Mouse (Mus musculus): Measurements from ENCODE around the gene Lrrc26. TPM values are rescaled to one million over a fixed set of nuclear protein-coding genes. Genes with fewer than 3 reads are reported as not detected.
"Not testable (repeated sequence)": the region's sequence is repeated elsewhere in the genome, so short reads cannot be mapped to it uniquely, and the experiment has no call there.

Lrrc26 gene
- polyA plus RNA-seq (2015; fragmentation: Nextera tagmentation; extraction: Ambion mirVana) = 0.14 TPM in 1 of 2 replicates, not detected in the other

DNA sequence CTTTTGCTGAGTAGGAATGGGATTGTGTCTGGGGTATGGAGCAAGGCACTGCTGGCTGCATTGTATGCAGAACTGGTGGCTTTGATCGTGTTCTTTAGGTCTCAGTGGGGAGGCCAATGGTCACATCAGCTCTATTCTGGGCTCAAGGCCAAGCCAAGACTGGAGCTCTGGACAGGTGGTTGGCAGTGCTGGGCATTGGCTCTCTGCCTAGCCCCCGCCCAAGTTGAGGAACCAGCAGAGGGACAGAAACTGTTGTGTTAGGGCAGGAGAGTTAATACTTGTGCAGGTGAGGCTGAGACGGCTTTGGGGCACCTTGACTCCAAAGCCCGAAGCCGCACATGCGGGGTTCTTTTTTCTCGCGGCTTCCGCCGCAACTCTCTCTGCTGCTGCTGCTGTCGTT, at the start of gene Lrrc26:
Gene Lrrc26 (plus strand): TSS at position 265 of the 400 bp plus-strand sequence.
- peaks cover 73% of the 10 kb centered on the region for H3K27me3 ChIP-seq
- WGBS = 9% methylated on average over 11 of the region's 11 CpGs
- H3K4me2 ChIP-seq = peak within 1 kb of the TSS; percentile 51

DNA sequence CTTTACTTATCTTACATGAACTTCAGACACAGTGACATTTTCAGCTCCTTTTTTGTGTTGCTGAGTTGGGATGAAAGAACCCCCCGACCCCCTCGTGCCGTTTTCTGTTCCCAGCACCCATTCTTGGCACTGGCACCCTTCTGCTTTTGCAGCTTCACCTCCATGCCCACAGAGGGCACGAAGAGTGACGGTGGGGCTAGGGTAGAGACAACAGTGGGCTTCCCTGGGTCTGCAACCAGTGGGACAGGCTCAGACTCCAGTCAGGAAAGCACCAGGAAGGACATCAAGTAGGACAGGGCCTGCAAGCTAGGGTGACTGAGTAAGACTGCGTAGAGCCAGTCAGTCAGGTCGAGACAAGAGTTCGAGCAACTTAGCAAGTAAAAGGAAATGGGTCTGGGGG, 49.4 kb upstream of the Lrrc26 start:
- no peak; the same call in 1 of the 2 replicates for ATAC-seq

More for the DNA sequence above, at the start of gene Lrrc26:
- H3K9me3 ChIP-seq (replicated peaks) = no peaks in the 10 kb centered on the region
- no peak within 1 kb of the TSS for H3K27ac ChIP-seq
- H3K36me3 ChIP-seq (ENCODE audit: poor library complexity, severe bottlenecking) = peaks cover 21% of the 10 kb centered on the region
- H3K4me1 ChIP-seq = peaks cover 26% of the 10 kb centered on the region
- peak within 1 kb of the TSS; percentile 21 for H3K9ac ChIP-seq
- no peak for ATAC-seq
- peak within 1 kb of the TSS; percentile 27 for H3K4me3 ChIP-seq

DNA sequence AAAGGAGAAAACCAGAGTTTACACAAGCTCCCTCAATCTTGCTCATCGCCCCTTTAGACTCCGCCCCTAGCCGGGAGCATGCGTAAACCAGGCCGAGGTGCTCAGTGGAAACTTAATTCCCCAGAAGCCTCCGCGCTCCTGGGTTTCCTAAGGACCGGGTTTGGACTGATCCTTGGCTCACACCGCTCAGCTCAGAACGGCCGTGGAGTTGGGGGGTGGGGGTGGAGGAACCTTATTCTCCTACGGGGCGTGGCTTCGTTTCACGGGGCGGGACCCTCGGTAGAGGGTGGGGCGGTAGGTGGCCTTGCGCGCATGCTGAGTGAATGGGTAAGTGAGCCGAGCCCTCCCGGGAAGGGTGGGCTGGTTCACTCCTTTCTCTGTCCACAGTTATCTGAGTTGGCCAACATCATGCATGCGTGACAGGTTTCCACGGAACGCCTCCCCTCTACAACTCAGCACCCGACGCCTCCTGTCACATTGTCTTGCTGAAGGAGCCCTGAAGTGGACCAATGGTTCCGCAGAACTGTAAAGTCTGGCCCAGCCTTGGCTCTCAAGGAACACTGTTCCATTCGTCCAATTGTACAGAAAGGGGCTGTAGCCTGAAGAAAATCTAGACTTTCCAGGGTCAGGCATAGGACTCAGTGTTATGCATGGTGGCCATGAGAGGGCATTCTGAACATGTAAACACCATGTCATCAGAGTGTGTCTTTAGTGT, 48.8 kb upstream of the Lrrc26 start:
- peak overlapping the region; percentile 92 for H3K4me2 ChIP-seq
- no peaks in the 10 kb centered on the region for H3K9me3 ChIP-seq (replicated peaks)
- peaks cover 26% of the 10 kb centered on the region for H3K4me1 ChIP-seq
- peak; percentile 84 for ATAC-seq
- peak overlapping the region; percentile 27; the same call in 1 of the 2 replicates for H3K27ac ChIP-seq
- peaks cover 20% of the 10 kb centered on the region; the same call in 1 of the 2 replicates for H3K27me3 ChIP-seq
- peaks cover 11% of the 10 kb centered on the region for H3K36me3 ChIP-seq (ENCODE audit: poor library complexity, severe bottlenecking)
- 1% methylated on average over 29 of the region's 29 CpGs for WGBS
- H3K4me3 ChIP-seq = peak overlapping the region; percentile 66
- peak overlapping the region; percentile 45 for H3K9ac ChIP-seq

More for the DNA sequence above, 49.4 kb upstream of the Lrrc26 start:
- Histone ChIP-seq H3K27ac (no peak overlapping the region), H3K27me3 (peaks cover 20% of the 10 kb centered on the region; the same call in 1 of the 2 replicates), H3K9me3 (replicated peaks) (no peaks in the 10 kb centered on the region), H3K4me3 (peak overlapping the region; percentile 66; the same call in 1 of the 2 replicates), H3K4me2 (peak overlapping the region; percentile 92), H3K36me3 (ENCODE audit: poor library complexity, severe bottlenecking) (peaks cover 5% of the 10 kb centered on the region; the same call in 1 of the 2 replicates), H3K9ac (peak overlapping the region; percentile 45; the same call in 1 of the 2 replicates), H3K4me1 (peaks cover 26% of the 10 kb centered on the region)
- 47% methylated on average over 8 of the region's 8 CpGs for WGBS

DNA sequence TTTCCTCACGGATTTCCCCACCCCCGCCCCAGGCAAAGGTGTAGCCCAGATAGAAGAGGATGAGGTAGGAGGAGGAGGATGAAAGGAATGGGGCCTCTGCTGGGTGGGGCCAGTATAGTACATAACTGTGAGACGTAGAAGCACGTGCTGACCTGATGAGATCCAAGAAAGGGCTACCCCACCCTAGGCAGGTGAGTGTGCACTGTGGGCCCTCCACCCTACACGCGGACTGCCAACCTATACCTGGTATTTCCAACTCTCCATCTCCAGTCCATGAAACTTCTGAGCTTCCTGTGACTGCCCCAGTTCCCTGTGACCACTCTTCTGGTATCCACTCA, 48.3 kb upstream of the Lrrc26 start:
- 20% methylated on average over 6 of the region's 6 CpGs for WGBS
- Histone ChIP-seq H3K27me3 (peaks cover 17% of the 10 kb centered on the region; the same call in 1 of the 2 replicates), H3K36me3 (ENCODE audit: poor library complexity, severe bottlenecking) (peaks cover 16% of the 10 kb centered on the region), H3K9me3 (replicated peaks) (no peaks in the 10 kb centered on the region), H3K27ac (0 out of 2 replicates have a peak overlapping the region, but pooled peaks have one; percentile 27), H3K9ac (peak overlapping the region; percentile 89), H3K4me1 (peaks cover 26% of the 10 kb centered on the region), H3K4me3 (peak overlapping the region; percentile 66), H3K4me2 (peak overlapping the region; percentile 92)
- ATAC-seq = peak; percentile 23; the same call in 1 of the 2 replicates

DNA sequence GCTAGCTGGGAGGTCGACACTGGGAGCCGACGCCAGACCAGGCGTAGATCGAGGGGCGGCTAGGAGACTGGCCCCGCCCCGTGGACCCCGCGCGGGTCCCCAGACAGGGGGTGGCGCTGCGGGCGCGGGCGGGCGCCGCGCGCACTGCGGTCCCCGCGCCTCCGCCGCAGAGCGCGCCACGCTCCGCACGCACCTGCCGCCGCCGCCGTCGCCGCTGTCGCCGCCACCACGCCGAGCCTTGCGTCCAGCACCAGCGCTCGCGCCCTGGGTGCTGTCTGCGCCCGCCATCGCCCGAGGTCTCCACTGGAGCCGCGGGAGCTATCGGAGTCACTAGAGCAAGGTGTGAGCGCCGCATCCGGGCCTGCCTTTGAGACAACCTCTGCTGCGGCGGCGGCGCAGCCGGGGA, 47.6 kb upstream of the Lrrc26 start, which contains the start of the genes Rnf208 and Cysrt1:
Gene Rnf208 (plus strand): TSS at position 155 of the 406 bp plus-strand sequence.
Gene Cysrt1 (minus strand): TSS at position 352 of the 406 bp plus-strand sequence.
- Histone ChIP-seq H3K27ac (peak within 1 kb of the TSS; percentile 35), H3K4me1 (peaks cover 26% of the 10 kb centered on the region), H3K4me3 (peak within 1 kb of the TSS; percentile 66), H3K27me3 (peaks cover 13% of the 10 kb centered on the region; the same call in 1 of the 2 replicates), H3K9me3 (replicated peaks) (no peaks in the 10 kb centered on the region), H3K9ac (peak within 1 kb of the TSS; percentile 89), H3K4me2 (peak within 1 kb of the TSS; percentile 92), H3K36me3 (ENCODE audit: poor library complexity, severe bottlenecking) (peaks cover 23% of the 10 kb centered on the region)
- WGBS = 0% methylated on average over 44 of the region's 59 CpGs
- peak; percentile 57; the same call in 1 of the 2 replicates for ATAC-seq

DNA sequence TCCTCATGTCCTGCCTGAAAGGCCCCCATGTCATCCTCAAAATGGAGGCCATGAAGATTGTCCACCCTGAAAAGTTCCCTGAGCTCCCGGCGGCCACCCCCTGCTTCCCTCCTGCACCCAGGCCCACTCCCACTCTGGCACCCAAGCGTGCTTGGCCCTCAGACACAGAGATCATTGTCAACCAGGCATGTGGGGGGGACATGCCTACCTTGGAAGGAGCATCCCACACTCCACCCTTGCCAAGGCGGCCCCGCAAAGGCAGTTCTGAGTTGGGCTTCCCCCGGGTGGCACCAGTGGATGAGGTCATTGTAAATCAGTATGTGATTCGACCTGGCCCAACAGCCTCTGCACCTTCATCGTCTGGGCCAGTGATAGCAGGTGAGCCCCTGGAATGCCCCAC, 46.4 kb upstream of the Lrrc26 start:
- peaks cover 26% of the 10 kb centered on the region for H3K4me1 ChIP-seq
- H3K4me2 ChIP-seq = peak overlapping the region; percentile 92
- H3K9me3 ChIP-seq (replicated peaks) = no peaks in the 10 kb centered on the region
- peaks cover 36% of the 10 kb centered on the region for H3K36me3 ChIP-seq (ENCODE audit: poor library complexity, severe bottlenecking)
- 86% methylated on average over 8 of the region's 8 CpGs for WGBS
- H3K9ac ChIP-seq = peak overlapping the region; percentile 89; the same call in 1 of the 2 replicates
- peaks cover 10% of the 10 kb centered on the region; the same call in 1 of the 2 replicates for H3K27me3 ChIP-seq
- ATAC-seq = no peak
- peak overlapping the region; percentile 66 for H3K4me3 ChIP-seq
- H3K27ac ChIP-seq = no peak overlapping the region

DNA sequence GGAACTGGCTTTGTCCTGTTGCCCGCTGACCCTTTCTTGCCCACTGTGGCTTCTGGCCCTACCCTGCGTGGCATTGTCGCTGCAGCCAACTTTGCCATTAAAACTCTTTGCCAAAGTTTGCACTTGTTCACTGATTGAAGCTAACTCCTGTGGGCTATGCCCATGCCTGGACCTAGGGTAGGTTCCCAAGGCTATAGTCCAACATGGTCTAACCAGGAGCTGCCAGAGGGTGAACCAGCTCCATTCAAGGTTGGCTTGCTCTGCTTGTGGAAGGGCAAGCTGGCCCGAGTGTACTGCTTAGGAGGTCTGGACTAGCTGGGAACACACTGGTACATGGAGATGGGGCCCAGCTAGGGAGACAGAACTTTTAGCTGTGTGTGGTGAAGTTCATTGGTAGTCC, 45.6 kb upstream of the Lrrc26 start:
- no peak overlapping the region for H3K9ac ChIP-seq
- 91% methylated on average over 4 of the region's 4 CpGs for WGBS
- H3K27ac ChIP-seq = no peak overlapping the region
- peaks cover 44% of the 10 kb centered on the region for H3K36me3 ChIP-seq (ENCODE audit: poor library complexity, severe bottlenecking)
- H3K4me1 ChIP-seq = peaks cover 26% of the 10 kb centered on the region
- ATAC-seq = no peak
- H3K4me2 ChIP-seq = no peak overlapping the region
- H3K9me3 ChIP-seq (replicated peaks) = no peaks in the 10 kb centered on the region
- H3K4me3 ChIP-seq = no peak overlapping the region
- H3K27me3 ChIP-seq = peaks cover 6% of the 10 kb centered on the region; the same call in 1 of the 2 replicates

DNA sequence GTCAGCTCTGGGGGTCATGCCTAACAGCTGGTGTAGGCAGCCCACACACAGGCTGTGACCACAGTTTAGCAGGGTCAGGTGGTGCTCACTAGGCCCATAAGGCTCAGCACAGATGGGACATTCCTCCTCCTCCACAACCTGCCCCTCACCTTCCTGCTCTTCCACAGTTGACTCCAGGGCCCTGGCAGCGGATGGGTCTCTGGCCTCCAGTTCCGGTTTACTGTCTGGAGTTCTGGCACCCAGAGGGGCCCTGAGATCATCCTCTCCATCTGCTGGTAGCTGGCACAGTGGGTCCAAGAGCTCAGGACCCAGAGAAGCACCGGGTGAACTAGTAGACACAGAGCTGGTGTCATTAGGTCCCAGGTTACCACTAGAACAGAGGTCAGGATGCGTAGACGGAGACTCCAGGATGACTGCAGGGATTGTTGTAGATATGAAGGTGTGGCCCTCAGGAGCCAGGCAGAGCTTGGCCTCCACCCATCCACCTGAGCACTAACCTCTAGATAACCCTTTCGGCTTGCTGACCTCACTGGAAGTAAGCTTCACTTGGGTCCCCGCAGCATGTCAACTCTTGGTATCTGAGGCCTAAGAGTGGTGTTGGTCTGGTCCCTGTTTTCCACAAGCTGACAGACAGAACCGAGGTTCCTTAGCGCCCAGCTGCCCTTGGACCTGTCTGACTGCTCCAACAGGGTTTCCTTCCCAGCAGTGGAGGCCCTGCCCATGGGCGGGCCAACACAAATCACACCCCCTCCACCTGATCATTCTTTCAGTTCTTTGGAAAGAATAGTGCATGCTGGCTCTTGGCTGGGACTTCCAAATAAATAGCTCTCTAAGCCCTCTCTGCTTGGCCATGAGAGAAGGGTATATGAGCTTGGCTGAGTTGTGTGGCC, 43.3 kb upstream of the Lrrc26 start, which contains the start of gene AL732309.1:
Gene AL732309.1 (minus strand): TSS at position 681 of the 890 bp plus-strand sequence.
- no peak for ATAC-seq
- peaks cover 66% of the 10 kb centered on the region for H3K36me3 ChIP-seq (ENCODE audit: poor library complexity, severe bottlenecking)
- WGBS = 93% methylated on average over 10 of the region's 10 CpGs

DNA sequence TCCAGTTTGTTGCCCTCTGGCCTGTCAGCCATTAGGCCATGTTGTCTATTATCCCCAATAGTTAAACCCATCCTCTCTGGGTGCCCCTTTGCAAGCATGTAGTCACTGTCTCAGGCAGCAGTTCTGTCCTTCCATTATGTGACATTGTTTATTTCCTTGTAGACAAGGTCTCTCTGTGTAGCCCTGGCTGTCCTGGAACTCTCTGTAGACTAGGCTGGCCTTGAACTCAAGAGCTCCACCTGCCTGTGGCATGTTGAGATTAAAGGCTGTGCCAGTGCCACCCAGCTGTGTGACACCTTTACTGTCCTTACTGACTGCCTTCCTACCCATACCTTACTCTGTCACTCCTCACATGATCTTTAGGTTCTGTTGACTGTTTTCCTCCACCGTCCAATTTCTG, 37.4 kb upstream of the Lrrc26 start:
- H3K36me3 ChIP-seq (ENCODE audit: poor library complexity, severe bottlenecking) = peaks cover 54% of the 10 kb centered on the region

More for the DNA sequence above, 43.3 kb upstream of the Lrrc26 start, which contains the start of gene AL732309.1:
- Histone ChIP-seq H3K4me2 (no peak within 1 kb of the TSS), H3K4me3 (no peak within 1 kb of the TSS), H3K27me3 (peaks cover 3% of the 10 kb centered on the region; the same call in 1 of the 2 replicates), H3K9ac (no peak within 1 kb of the TSS), H3K9me3 (replicated peaks) (no peaks in the 10 kb centered on the region), H3K4me1 (peaks cover 14% of the 10 kb centered on the region), H3K27ac (no peak within 1 kb of the TSS)

DNA sequence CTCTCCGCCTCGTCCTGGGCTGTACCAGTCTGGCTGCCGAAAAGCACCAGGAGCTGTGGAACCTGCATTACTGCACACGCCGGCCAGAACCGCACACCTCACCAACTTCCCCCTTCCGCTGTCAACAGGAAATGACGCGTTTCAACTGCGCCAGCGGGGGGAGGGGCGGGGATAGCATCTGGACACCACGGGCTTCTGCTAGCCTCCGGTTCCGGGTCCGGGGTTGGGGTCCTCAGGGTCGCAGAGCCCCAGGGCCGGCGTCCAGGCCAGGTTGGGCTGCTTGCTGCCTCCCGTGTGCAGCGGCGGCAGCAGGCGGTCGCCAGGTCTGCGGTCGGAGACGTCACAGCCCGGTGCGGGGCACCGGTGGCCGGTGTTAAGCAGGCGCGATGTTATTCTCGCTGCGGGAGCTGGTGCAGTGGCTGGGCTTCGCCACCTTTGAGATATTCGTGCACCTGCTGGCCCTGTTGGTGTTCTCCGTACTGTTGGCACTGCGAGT, 34.4 kb upstream of the Lrrc26 start, which contains the start of gene Tmem203:
Gene Tmem203 (plus strand): TSS at position 156 of the 496 bp plus-strand sequence.
- peak within 1 kb of the TSS; percentile 83 for H3K4me2 ChIP-seq
- WGBS = under 1% methylated on average over 39 of the region's 39 CpGs
- H3K27ac ChIP-seq = peak within 1 kb of the TSS; percentile 80
- peak; percentile 92 for ATAC-seq
- no peaks in the 10 kb centered on the region for H3K27me3 ChIP-seq
- peak within 1 kb of the TSS; percentile 91 for H3K9ac ChIP-seq
- H3K36me3 ChIP-seq (ENCODE audit: poor library complexity, severe bottlenecking) = peaks cover 24% of the 10 kb centered on the region
- peaks cover 26% of the 10 kb centered on the region for H3K4me1 ChIP-seq
- no peaks in the 10 kb centered on the region for H3K9me3 ChIP-seq (replicated peaks)
- peak within 1 kb of the TSS; percentile 98 for H3K4me3 ChIP-seq

More for the DNA sequence above, 37.4 kb upstream of the Lrrc26 start:
- no peak overlapping the region for H3K9ac ChIP-seq
- no peak overlapping the region for H3K27ac ChIP-seq
- H3K4me3 ChIP-seq = no peak overlapping the region
- no peaks in the 10 kb centered on the region for H3K9me3 ChIP-seq (replicated peaks)
- H3K27me3 ChIP-seq = no peaks in the 10 kb centered on the region
- peaks cover 22% of the 10 kb centered on the region for H3K4me1 ChIP-seq
- ATAC-seq = no peak
- 88% methylated on average over 1 of the region's 1 CpGs for WGBS
- H3K4me2 ChIP-seq = no peak overlapping the region

DNA sequence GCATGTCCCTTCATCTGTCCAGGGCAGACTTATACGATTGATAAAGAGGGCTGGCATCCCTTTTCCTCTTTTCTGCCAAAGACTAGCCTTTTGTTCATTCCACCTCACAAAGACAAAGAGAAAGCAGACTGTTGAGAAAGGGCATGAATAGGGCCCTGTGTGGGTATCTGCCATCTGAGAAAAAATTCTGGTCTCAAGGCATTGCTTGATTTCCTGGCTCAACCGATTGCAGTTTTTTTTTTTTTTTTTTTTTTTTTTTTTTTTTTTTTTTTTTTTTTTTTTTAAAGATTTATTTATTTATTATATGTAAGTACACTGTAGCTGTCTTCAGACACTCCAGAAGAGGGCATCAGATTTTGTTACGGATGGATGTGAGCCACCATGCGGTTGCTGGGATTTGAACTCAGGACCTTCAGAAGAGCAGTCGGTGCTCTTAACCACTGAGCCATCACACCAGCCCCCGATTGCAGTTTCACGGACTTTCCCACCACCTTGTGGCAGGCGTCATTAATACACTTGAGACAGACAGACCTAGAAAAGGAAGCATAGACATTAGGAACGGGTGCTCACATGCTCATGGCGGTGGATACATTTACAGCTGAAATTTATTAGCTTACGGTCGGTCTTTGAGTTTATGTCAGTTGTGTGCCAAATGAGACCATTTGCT, 33.1 kb upstream of the Lrrc26 start:
- not testable (repeated sequence) for H3K9me3 ChIP-seq (replicated peaks); ATAC-seq; H3K27ac ChIP-seq; H3K27me3 ChIP-seq
- Histone ChIP-seq H3K9ac (peak overlapping the region; percentile 91), H3K36me3 (ENCODE audit: poor library complexity, severe bottlenecking) (peaks cover 12% of the 10 kb centered on the region), H3K4me2 (peak overlapping the region; percentile 83), H3K4me1 (peaks cover 27% of the 10 kb centered on the region), H3K4me3 (peak overlapping the region; percentile 98)
- WGBS = 63% methylated on average over 12 of the region's 12 CpGs
